Mouse (Mus musculus) hindbrain, embryonic 12.5 days (tissue): ENCODE results near the gene 2310022B05Rik. TPM values are rescaled to one million over a fixed set of nuclear protein-coding genes. Genes with fewer than 3 reads are reported as not detected.

Experiments used
- ATAC-seq: fragments of 200-750 bp; cut with Nextera tagmentation; 2 replicates; pipeline ENCODE4 v1.8.0; 2017; ENCODE audit warnings: moderate TSS enrichment; ENCODE audit not compliant: low FRiP score
- H3K27ac ChIP-seq: fragments of 300-500 bp; sonication (generic); 2 replicates; pipeline ENCODE4 v1.5.1; 2016; ENCODE audit warnings: mild to moderate bottlenecking
- H3K27me3 ChIP-seq: fragments of 300-500 bp; sonication (generic); 2 replicates; pipeline ENCODE4 v1.6.1; 2016; ENCODE audit warnings: mild to moderate bottlenecking
- H3K36me3 ChIP-seq: fragments of 300-500 bp; sonication (generic); 2 replicates; pipeline ENCODE4 v1.6.1; 2016; ENCODE audit warnings: mild to moderate bottlenecking
- H3K4me1 ChIP-seq: fragments of 300-500 bp; sonication (generic); 2 replicates; pipeline ENCODE4 v1.6.1; 2016
- H3K4me2 ChIP-seq: fragments of 300-500 bp; sonication (generic); replicated peaks from 2 replicates; pipeline ENCODE4 v1.6.1; 2016; ENCODE audit warnings: mild to moderate bottlenecking
- H3K4me3 ChIP-seq: fragments of 300-500 bp; sonication (generic); 2 replicates; pipeline ENCODE4 v1.5.1; 2016; ENCODE audit warnings: mild to moderate bottlenecking
- H3K9ac ChIP-seq: fragments of 300-500 bp; sonication (generic); 2 replicates; pipeline ENCODE4 v1.6.1; 2016; ENCODE audit warnings: mild to moderate bottlenecking, moderate library complexity
- H3K9me3 ChIP-seq: fragments of 300-500 bp; sonication (generic); replicated peaks from 2 replicates; pipeline ENCODE4 v1.6.1; 2016; ENCODE audit warnings: mild to moderate bottlenecking
- WGBS: fragments of 180-500 bp; shearing (Covaris S2); methylation state at CpG from one replicate; pipeline ENCODE4 v1.1.7; 2016; 5-methylcytosine and 5-hydroxymethylcytosine counted together
- polyA plus RNA-seq: library from polyadenylated mRNA; unstranded; fragments of >200 nt; fragmentation: Nextera tagmentation; extraction: Ambion mirVana; gene quantifications from 2 replicates; pipeline ENCODE4 v1.2.1, GENCODE M21; 2016

The 2310022B05Rik gene
- polyA plus RNA-seq, result 26.6 and 31.2 TPM in 2 replicates

GRCm38 (mm10) chr8:124663112-124663873 lies at the start of gene 2310022B05Rik:
2310022B05Rik (minus strand) TSS chr8:124663369.
- peaks cover 43% of the 10 kb centered on the region for H3K4me1 ChIP-seq
- peak within 1 kb of the TSS; percentile 86 for H3K27ac ChIP-seq
- ATAC-seq, result peak; percentile 89
- no peaks in the 10 kb centered on the region for H3K27me3 ChIP-seq
- peak within 1 kb of the TSS; percentile 75 for H3K4me3 ChIP-seq
- peak within 1 kb of the TSS; percentile 86 for H3K9ac ChIP-seq
- no peaks in the 10 kb centered on the region for H3K36me3 ChIP-seq
- no peaks in the 10 kb centered on the region for H3K9me3 ChIP-seq
- peak within 1 kb of the TSS; percentile 78 for H3K4me2 ChIP-seq
- 1% methylated on average over 56 of the region's 69 CpGs for WGBS

GRCm38 (mm10) chr8:124705823-124706222 lies 42.7 kb upstream of the 2310022B05Rik start:
- WGBS, result 95% methylated on average over 8 of the region's 8 CpGs
- H3K36me3 ChIP-seq, result peaks cover 64% of the 10 kb centered on the region
- no peak overlapping the region for H3K27ac ChIP-seq
- no peak for ATAC-seq
- H3K4me3 ChIP-seq, result no peak overlapping the region
- H3K9ac ChIP-seq, result no peak overlapping the region
- H3K4me2 ChIP-seq, result no peak overlapping the region
- no peaks in the 10 kb centered on the region for H3K27me3 ChIP-seq
- no peaks in the 10 kb centered on the region for H3K9me3 ChIP-seq
- no peaks in the 10 kb centered on the region for H3K4me1 ChIP-seq

GRCm38 (mm10) chr8:124704376-124704775 lies 41.2 kb upstream of the 2310022B05Rik start:
- H3K9ac ChIP-seq, result no peak overlapping the region
- WGBS, result 95% methylated on average over 4 of the region's 4 CpGs
- ATAC-seq, result no peak
- H3K4me2 ChIP-seq, result no peak overlapping the region
- H3K27ac ChIP-seq, result no peak overlapping the region
- peaks cover 67% of the 10 kb centered on the region for H3K36me3 ChIP-seq
- H3K4me1 ChIP-seq, result no peaks in the 10 kb centered on the region
- no peaks in the 10 kb centered on the region for H3K27me3 ChIP-seq
- H3K4me3 ChIP-seq, result no peak overlapping the region
- H3K9me3 ChIP-seq, result no peaks in the 10 kb centered on the region

- Histone ChIP-seq H3K9ac (no peak overlapping the region), H3K36me3 (peaks cover 61% of the 10 kb centered on the region), H3K4me3 (no peak overlapping the region), H3K4me2 (no peak overlapping the region), H3K9me3 (no peaks in the 10 kb centered on the region), H3K4me1 (no peaks in the 10 kb centered on the region), H3K27me3 (no peaks in the 10 kb centered on the region), H3K27ac (no peak overlapping the region)
- ATAC-seq, result no peak
- 78% methylated on average over 4 of the region's 4 CpGs for WGBS
These were observed 40.4 kb upstream of the 2310022B05Rik start for GRCm38 (mm10) chr8:124703526-124703925.

GRCm38 (mm10) chr8:124702183-124702582 lies 39.0 kb upstream of the 2310022B05Rik start:
- no peak overlapping the region for H3K27ac ChIP-seq
- no peaks in the 10 kb centered on the region for H3K9me3 ChIP-seq
- no peak overlapping the region for H3K4me2 ChIP-seq
- no peak overlapping the region for H3K9ac ChIP-seq
- WGBS, result 85% methylated on average over 3 of the region's 3 CpGs
- H3K36me3 ChIP-seq, result peaks cover 66% of the 10 kb centered on the region
- no peak overlapping the region for H3K4me3 ChIP-seq
- no peaks in the 10 kb centered on the region for H3K4me1 ChIP-seq
- no peak for ATAC-seq
- no peaks in the 10 kb centered on the region for H3K27me3 ChIP-seq

- WGBS, result 91% methylated on average over 9 of the region's 9 CpGs
- Histone ChIP-seq H3K36me3 (peaks cover 63% of the 10 kb centered on the region), H3K9ac (no peak overlapping the region), H3K4me1 (no peaks in the 10 kb centered on the region), H3K4me3 (no peak overlapping the region), H3K9me3 (no peaks in the 10 kb centered on the region), H3K27ac (no peak overlapping the region), H3K27me3 (no peaks in the 10 kb centered on the region), H3K4me2 (no peak overlapping the region)
- ATAC-seq, result no peak
These were observed 37.9 kb upstream of the 2310022B05Rik start for GRCm38 (mm10) chr8:124701023-124701422.

- ATAC-seq, result no peak
- Histone ChIP-seq H3K4me3 (no peak overlapping the region), H3K36me3 (peaks cover 66% of the 10 kb centered on the region), H3K4me2 (no peak overlapping the region), H3K4me1 (no peaks in the 10 kb centered on the region), H3K9me3 (no peaks in the 10 kb centered on the region), H3K9ac (no peak overlapping the region), H3K27ac (no peak overlapping the region), H3K27me3 (no peaks in the 10 kb centered on the region)
- 94% methylated on average over 5 of the region's 5 CpGs for WGBS
These were observed 37.1 kb upstream of the 2310022B05Rik start for GRCm38 (mm10) chr8:124700271-124700670.

- H3K9me3 ChIP-seq, result no peaks in the 10 kb centered on the region
- H3K27me3 ChIP-seq, result no peaks in the 10 kb centered on the region
- H3K9ac ChIP-seq, result no peak overlapping the region
- no peak overlapping the region for H3K4me3 ChIP-seq
- no peaks in the 10 kb centered on the region for H3K4me1 ChIP-seq
- H3K27ac ChIP-seq, result no peak overlapping the region
- ATAC-seq, result no peak
- 95% methylated on average over 22 of the region's 22 CpGs for WGBS
- H3K36me3 ChIP-seq, result peaks cover 75% of the 10 kb centered on the region
- H3K4me2 ChIP-seq, result no peak overlapping the region
These were observed 32.4 kb upstream of the 2310022B05Rik start for GRCm38 (mm10) chr8:124695424-124696100.

- WGBS, result 94% methylated on average over 4 of the region's 4 CpGs
- Histone ChIP-seq H3K27me3 (no peaks in the 10 kb centered on the region), H3K4me2 (no peak overlapping the region), H3K36me3 (peaks cover 67% of the 10 kb centered on the region), H3K9me3 (no peaks in the 10 kb centered on the region), H3K4me3 (no peak overlapping the region), H3K4me1 (no peaks in the 10 kb centered on the region), H3K9ac (no peak overlapping the region), H3K27ac (no peak overlapping the region)
- ATAC-seq, result no peak
These were observed 28.5 kb upstream of the 2310022B05Rik start for GRCm38 (mm10) chr8:124691706-124692105.

GRCm38 (mm10) chr8:124688899-124689298 lies 25.7 kb upstream of the 2310022B05Rik start:
- no peaks in the 10 kb centered on the region for H3K9me3 ChIP-seq
- H3K4me3 ChIP-seq, result no peak overlapping the region
- no peak overlapping the region for H3K9ac ChIP-seq
- H3K27me3 ChIP-seq, result no peaks in the 10 kb centered on the region
- no peak for ATAC-seq
- H3K27ac ChIP-seq, result no peak overlapping the region
- no peak overlapping the region for H3K4me2 ChIP-seq
- H3K4me1 ChIP-seq, result no peaks in the 10 kb centered on the region
- WGBS, result 93% methylated on average over 13 of the region's 13 CpGs
- peaks cover 68% of the 10 kb centered on the region for H3K36me3 ChIP-seq

GRCm38 (mm10) chr8:124682218-124682617 lies 19.0 kb upstream of the 2310022B05Rik start:
- no peak for ATAC-seq
- 0 out of 2 replicates have a peak, but pooled peaks cover 2% of the 10 kb centered on the region for H3K4me1 ChIP-seq
- H3K36me3 ChIP-seq, result peaks cover 78% of the 10 kb centered on the region
- H3K27me3 ChIP-seq, result no peaks in the 10 kb centered on the region
- no peaks in the 10 kb centered on the region for H3K9me3 ChIP-seq
- H3K4me3 ChIP-seq, result no peak overlapping the region
- no peak overlapping the region for H3K4me2 ChIP-seq
- H3K9ac ChIP-seq, result no peak overlapping the region
- no peak overlapping the region for H3K27ac ChIP-seq
- 90% methylated on average over 10 of the region's 10 CpGs for WGBS

- no peak for ATAC-seq
These were observed 18.6 kb upstream of the 2310022B05Rik start for GRCm38 (mm10) chr8:124681792-124682157.

More at GRCm38 (mm10) chr8:124681792-124682157, 18.6 kb upstream of the 2310022B05Rik start:
- Histone ChIP-seq H3K9ac (no peak overlapping the region), H3K36me3 (peaks cover 79% of the 10 kb centered on the region), H3K4me2 (no peak overlapping the region), H3K4me1 (0 out of 2 replicates have a peak, but pooled peaks cover 2% of the 10 kb centered on the region), H3K27ac (no peak overlapping the region), H3K4me3 (no peak overlapping the region), H3K27me3 (no peaks in the 10 kb centered on the region), H3K9me3 (no peaks in the 10 kb centered on the region)
- WGBS, result 81% methylated on average over 10 of the region's 10 CpGs
